Mouse (Mus musculus): Measurements from ENCODE around the gene Spag7. TPM values are rescaled to one million over a fixed set of nuclear protein-coding genes. Genes with fewer than 3 reads are reported as not detected.

Spag7 gene
- total RNA-seq (2022): 100 to 1,000 TPM in 1 of 4 experiments, 10 to 100 TPM in 3; 79.2 to 112 (median 89.0) TPM

GRCm38 (mm10) chr11:70668771-70669505 lies at the start of gene Spag7:
Gene Spag7, minus strand, starts transcription at chr11:70669416.
- DNase-seq: peak; percentile 99

DNA sequence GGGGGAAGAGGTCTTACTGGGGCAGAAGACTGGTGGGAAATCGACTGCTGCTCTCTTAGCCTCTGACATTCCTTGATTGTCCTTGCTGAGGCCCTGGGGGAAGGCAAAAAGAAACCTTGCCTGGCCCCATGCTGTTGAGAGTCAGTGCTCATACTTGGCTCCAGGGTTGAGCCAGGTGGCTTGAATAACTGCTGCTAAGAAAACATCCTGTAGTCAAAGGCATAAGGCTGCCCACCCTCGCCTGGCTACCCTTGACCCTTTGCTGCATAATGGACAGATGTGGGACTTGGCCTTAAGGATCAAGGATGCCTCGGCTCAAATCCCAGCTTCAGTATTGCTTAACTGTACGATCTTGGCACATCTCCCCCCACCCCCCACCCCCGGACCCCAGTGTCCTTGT lies 49.3 kb upstream of the Spag7 start:
- peak; percentile 65 for DNase-seq

DNA sequence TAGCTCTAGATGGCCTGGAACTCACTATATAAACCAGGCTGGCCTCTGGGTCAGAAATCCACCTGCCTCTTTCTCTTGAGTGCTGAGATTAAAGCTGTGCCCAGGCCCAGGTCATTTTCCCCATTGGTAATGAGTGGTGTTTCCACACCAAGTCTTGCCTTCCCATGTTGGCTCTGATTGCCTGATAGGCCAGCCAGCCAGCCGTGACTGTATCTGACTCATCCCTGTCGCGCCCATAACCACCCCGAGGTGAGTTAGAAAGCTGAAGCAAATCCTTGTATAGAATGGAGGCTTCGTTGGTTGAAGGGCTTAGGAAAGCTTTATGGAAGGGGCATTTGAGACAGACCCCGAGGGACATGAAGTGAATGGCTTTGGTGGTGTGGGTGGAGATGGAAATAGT lies 46.6 kb upstream of the Spag7 start:
- no peak for DNase-seq

- DNase-seq: no peak
These were observed 44.0 kb upstream of the Spag7 start for GRCm38 (mm10) chr11:70713222-70713621.

- no peak for DNase-seq
These were observed 41.8 kb upstream of the Spag7 start for GRCm38 (mm10) chr11:70711026-70711425.

DNA sequence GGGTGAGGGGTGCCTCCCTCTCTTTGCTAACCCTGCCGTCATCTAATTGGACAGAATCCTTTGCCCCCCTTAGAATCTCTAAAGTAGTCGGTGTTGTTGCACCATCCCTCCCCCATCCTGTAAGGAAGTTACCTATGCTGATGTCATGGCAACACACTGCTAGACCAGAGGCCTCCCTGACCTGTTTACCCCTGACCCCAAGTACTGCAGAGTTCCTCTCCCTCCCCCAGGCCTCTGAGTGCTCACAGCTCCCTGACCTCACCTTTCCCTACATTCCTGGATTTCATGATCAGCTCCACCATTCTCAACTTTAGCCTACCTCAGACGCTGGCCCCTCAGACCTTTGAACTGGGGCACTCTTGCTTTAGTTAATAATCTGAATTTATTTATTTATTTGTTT lies 36.9 kb upstream of the Spag7 start:
- no peak for DNase-seq

DNA sequence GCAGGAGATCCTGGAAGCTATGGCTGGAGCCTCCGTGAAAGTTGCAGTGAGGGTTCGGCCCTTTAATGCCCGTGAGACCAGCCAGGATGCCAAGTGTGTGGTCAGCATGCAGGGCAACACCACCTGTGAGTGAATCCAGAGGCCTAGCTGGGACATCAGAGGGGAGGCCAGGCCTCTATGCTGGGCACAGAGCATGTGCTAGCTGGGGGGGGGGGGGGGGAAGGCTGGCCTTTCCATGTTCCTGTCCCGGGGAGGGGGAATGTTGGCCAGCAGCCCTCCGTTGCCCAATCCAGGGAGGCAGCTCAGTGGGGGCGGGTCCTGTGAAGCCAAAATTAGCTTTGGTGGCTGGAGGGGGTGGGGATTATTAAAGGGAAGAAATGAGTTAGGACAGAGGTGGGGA lies 33.6 kb upstream of the Spag7 start:
- no peak for DNase-seq

- DNase-seq: no peak
These were observed 32.9 kb upstream of the Spag7 start for GRCm38 (mm10) chr11:70701984-70702733.

DNA sequence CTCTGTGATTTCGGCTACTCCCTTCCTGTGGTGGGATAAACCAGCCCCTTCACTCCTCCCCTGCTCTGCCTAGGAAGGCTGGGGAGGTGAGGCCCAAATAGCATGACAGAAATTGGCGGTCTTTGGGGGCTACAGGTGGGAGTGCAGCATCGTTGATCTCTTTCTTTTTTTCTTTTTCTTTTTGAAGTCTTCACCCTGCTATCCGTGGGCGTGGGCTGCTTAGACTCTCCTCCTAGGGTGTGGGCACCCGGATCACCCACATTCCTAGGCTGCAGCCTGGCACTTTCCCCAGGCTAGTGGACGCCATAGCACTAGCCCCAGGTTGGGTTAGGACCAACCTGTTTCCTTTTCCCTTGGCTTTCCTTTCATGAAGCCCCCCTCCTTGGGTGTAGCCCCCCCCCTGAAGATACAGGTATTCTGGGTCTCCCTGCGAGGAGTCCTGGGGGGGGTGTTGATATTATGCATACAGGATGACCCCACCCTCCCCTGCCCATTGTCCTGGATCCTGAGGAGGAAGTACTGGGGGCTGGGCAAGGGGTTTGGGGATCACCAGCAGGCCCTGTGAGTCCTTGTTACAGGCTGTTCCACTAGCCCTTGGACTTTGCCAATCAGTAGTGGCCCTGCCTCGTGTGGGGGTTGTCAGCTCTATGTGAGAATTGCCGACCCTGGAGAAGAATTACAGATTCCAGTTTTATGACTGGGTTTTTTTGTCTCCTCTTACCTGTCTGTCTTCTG lies 32.2 kb upstream of the Spag7 start:
- DNase-seq: no peak

DNA sequence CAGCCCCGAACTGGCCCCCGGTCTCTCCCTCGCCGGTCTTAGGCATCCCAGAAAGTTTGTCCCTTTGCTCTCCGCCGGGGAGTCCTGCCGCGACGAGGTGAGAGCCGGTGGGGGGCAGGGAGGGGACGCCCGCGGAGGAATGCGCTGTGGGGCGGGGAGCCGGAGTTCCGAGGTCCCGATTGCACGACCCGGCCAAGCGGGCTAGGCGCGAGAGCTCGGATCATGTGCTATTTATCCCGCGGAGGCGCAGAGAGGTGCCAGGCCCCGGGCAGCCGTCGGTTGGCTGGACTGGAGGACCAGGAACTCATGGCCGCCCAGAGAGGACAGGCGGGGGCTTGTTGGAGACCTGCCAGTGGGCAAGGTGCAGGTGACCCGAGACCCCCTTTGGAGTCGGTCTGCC lies 31.4 kb upstream of the Spag7 start:
- peak; percentile 67 for DNase-seq

- peak; percentile 90 for DNase-seq
These were observed 30.7 kb upstream of the Spag7 start, which contains the start of the genes Inca1 and Kif1c for GRCm38 (mm10) chr11:70699722-70700556. Gene Inca1, minus strand, starts transcription at chr11:70700155. Gene Kif1c, plus strand, starts transcription at chr11:70700548.

- no peak for DNase-seq
These were observed 29.8 kb upstream of the Spag7 start for GRCm38 (mm10) chr11:70699051-70699450.

DNA sequence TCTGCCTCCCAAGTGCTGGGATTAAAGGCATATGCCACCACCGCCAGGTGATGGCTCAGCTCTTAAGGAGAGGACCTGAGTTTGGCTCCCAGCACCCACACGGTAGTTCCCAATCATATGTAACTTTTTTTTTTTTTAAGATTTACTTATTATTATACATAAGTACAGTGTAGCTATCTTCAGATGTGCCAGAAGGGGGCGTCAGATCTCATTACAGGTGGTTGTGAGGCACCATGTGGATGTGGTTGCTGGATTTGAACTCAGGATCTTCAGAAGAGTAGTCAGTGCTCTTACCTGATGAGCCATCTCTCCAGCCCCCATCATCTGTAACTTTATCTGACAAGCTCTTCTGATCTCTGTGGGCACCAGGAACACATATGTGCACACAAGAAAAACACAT lies 28.2 kb upstream of the Spag7 start:
- no peak for DNase-seq

DNA sequence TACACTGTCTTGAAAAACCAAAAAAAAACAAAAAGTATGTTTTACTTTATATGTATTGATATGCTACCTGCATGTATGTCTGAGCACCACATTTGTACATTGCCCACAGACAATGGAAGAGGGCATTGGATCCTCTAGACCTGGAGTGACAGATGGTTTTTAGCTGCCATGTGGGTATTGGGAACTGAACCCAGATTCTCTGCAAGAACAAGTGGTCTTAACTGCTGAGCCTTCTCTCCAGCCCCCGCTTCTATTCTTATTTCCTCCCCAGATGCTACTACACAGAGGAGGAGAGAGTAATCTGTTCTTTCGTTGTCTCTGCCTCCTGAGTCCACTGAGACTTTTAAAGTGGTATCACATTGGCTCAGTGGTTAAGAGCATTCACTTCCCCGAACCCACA lies 24.3 kb upstream of the Spag7 start:
- DNase-seq: no peak

- no peak for DNase-seq
These were observed 20.4 kb upstream of the Spag7 start for GRCm38 (mm10) chr11:70689578-70689977.

- no peak for DNase-seq
These were observed 19.2 kb upstream of the Spag7 start for GRCm38 (mm10) chr11:70688372-70688771.

GRCm38 (mm10) chr11:70687601-70688199 lies 18.5 kb upstream of the Spag7 start, which contains the start of gene Camta2:
Gene Camta2, minus strand, starts transcription at chr11:70688105.
- DNase-seq: peak; percentile 80

- no peak for DNase-seq
These were observed 17.8 kb upstream of the Spag7 start for GRCm38 (mm10) chr11:70686901-70687566.

GRCm38 (mm10) chr11:70683640-70684039 lies 14.4 kb upstream of the Spag7 start:
- no peak for DNase-seq

DNA sequence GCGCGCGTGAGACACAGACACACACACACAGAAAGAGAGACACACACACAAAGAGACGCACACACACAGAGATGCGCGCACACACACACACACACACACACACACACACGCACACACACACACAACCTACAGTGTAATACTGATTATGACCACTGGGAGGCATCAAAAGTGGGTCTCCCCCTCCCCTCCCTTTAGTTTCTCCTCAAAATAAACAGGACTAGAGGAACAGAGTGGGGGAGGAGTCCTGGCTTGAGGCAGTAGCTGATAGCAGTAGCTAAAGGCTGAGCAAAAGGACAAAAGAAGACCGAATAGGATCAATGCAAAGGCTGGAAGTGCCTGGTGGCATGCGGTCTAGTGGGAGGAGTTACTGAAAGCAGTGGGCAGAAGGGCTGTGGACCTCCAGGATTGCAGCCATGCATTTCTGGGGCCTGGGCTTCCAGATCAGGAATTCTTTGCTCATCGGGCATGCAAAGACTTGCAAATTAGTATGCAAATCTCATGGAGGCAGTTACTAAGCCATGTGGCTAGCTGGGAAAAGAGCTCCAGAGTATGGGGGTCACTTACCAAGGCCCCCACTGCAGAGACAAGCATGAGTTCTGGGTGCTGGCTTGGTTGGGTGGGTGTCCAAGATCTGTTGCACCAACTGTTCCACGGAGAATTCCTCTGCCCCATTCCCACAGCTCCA lies 12.8 kb upstream of the Spag7 start:
- DNase-seq: no peak

All from adrenal gland, adult 8-10 months (tissue).